Mouse (Mus musculus) lung, postnatal 14 days (tissue): ENCODE measurements around the gene Ccrl2.

Experiments
- DNase-seq: peaks from one replicate; pipeline ENCODE4 v3.0.0; 2021

Gene Ccrl2

GRCm38 (mm10) chr9:111058943-111059556, 1.7 kb upstream of the Ccrl2 start:
- DNase-seq = no peak

- no peak for DNase-seq
Observed at GRCm38 (mm10) chr9:111057544-111058370, 438 bp upstream of the Ccrl2 start.

GRCm38 (mm10) chr9:111056519-111056797, 861 bp downstream of the Ccrl2 start:
- DNase-seq = no peak

GRCm38 (mm10) chr9:111055800-111056518, 1.4 kb downstream of the Ccrl2 start:
- DNase-seq = no peak

GRCm38 (mm10) chr9:111054923-111055322, 2.4 kb downstream of the Ccrl2 start:
- DNase-seq = peak; percentile 36

GRCm38 (mm10) chr9:111048452-111048851, 8.9 kb downstream of the Ccrl2 start:
- no peak for DNase-seq

- DNase-seq = no peak
Observed at GRCm38 (mm10) chr9:111047266-111047665, 10.1 kb downstream of the Ccrl2 start.

- DNase-seq = no peak
Observed at GRCm38 (mm10) chr9:111046222-111046621, 11.1 kb downstream of the Ccrl2 start.

GRCm38 (mm10) chr9:111042266-111042665, 15.1 kb downstream of the Ccrl2 start:
- DNase-seq = peak; percentile 53

GRCm38 (mm10) chr9:111039966-111040365, 17.4 kb downstream of the Ccrl2 start:
- DNase-seq = peak; percentile 54

- DNase-seq = no peak
Observed at GRCm38 (mm10) chr9:111033717-111034116, 23.6 kb downstream of the Ccrl2 start.

- DNase-seq = no peak
Observed at GRCm38 (mm10) chr9:111026791-111027190, 30.5 kb downstream of the Ccrl2 start.

GRCm38 (mm10) chr9:111019022-111019421, 38.3 kb downstream of the Ccrl2 start, which contains the start of gene Ltf:
Ltf (plus strand) TSS chr9:111019271.
- DNase-seq = no peak

GRCm38 (mm10) chr9:111015658-111016057, 41.7 kb downstream of the Ccrl2 start:
- DNase-seq = no peak

- DNase-seq = peak; percentile 54
Observed at GRCm38 (mm10) chr9:111012041-111012440, 45.3 kb downstream of the Ccrl2 start.

- DNase-seq = peak; percentile 34
Observed at GRCm38 (mm10) chr9:111011550-111011949, 45.8 kb downstream of the Ccrl2 start.

GRCm38 (mm10) chr9:111009763-111010162, 47.6 kb downstream of the Ccrl2 start:
- DNase-seq = no peak

- DNase-seq = no peak
Observed at GRCm38 (mm10) chr9:111006544-111006943, 50.8 kb downstream of the Ccrl2 start.
